Mouse (Mus musculus): ENCODE results near the gene Zfp804a. TPM values are rescaled to one million over a fixed set of nuclear protein-coding genes. Genes with fewer than 3 reads are reported as not detected.

The Zfp804a gene
- 5.6 and 6.5 TPM in 2 replicates for polyA plus RNA-seq (2016; fragmentation: Nextera tagmentation; extraction: Ambion mirVana)

- H3K4me2 ChIP-seq (replicated peaks) = peak within 1 kb of the TSS; percentile 86
- H3K4me3 ChIP-seq = peak within 1 kb of the TSS; percentile 58
- H3K27me3 ChIP-seq = peaks cover 7% of the 10 kb centered on the region; the same call in 1 of the 2 replicates
- WGBS = under 1% methylated on average over 66 of the region's 82 CpGs
- peaks cover 6% of the 10 kb centered on the region for H3K4me1 ChIP-seq
- peak within 1 kb of the TSS; percentile 87 for H3K27ac ChIP-seq
- no peaks in the 10 kb centered on the region for H3K36me3 ChIP-seq
- peak within 1 kb of the TSS; percentile 75 for H3K9ac ChIP-seq
- H3K9me3 ChIP-seq (replicated peaks) = no peaks in the 10 kb centered on the region
- ATAC-seq (ENCODE audit: low FRiP score) = peak; percentile 97
Measured at GRCm38 (mm10) chr2:82053185-82053891, at the start of gene Zfp804a. TSS of gene Zfp804a (plus strand) at chr2:82053222.

DNA sequence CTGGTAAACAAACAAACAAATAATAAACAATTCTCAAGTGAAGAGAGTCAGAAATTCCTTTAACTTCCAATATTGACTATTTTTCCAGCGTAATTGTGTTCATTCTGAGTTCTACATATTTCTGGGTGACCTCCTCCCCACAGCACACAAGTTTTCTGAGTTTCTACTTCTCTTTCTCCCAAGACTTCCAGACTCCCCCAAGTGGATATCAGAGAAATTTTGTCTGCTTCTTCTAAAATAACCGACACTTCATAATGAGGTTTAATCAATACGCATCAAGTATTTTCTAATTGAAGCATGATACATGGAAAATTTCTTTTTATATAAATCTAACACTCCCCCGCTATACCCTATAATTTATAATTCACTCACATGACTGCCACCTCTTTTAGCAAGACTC, 1.4 kb upstream of the Zfp804a start:
- H3K4me1 ChIP-seq = peaks cover 6% of the 10 kb centered on the region
- H3K4me2 ChIP-seq (replicated peaks) = peak overlapping the region; percentile 86
- peaks cover 7% of the 10 kb centered on the region; the same call in 1 of the 2 replicates for H3K27me3 ChIP-seq
- no peak for ATAC-seq (ENCODE audit: low FRiP score)
- WGBS = 72% methylated on average over 4 of the region's 4 CpGs
- no peaks in the 10 kb centered on the region for H3K36me3 ChIP-seq
- no peak overlapping the region for H3K27ac ChIP-seq
- no peaks in the 10 kb centered on the region for H3K9me3 ChIP-seq (replicated peaks)
- H3K4me3 ChIP-seq = no peak overlapping the region
- H3K9ac ChIP-seq = no peak overlapping the region

DNA sequence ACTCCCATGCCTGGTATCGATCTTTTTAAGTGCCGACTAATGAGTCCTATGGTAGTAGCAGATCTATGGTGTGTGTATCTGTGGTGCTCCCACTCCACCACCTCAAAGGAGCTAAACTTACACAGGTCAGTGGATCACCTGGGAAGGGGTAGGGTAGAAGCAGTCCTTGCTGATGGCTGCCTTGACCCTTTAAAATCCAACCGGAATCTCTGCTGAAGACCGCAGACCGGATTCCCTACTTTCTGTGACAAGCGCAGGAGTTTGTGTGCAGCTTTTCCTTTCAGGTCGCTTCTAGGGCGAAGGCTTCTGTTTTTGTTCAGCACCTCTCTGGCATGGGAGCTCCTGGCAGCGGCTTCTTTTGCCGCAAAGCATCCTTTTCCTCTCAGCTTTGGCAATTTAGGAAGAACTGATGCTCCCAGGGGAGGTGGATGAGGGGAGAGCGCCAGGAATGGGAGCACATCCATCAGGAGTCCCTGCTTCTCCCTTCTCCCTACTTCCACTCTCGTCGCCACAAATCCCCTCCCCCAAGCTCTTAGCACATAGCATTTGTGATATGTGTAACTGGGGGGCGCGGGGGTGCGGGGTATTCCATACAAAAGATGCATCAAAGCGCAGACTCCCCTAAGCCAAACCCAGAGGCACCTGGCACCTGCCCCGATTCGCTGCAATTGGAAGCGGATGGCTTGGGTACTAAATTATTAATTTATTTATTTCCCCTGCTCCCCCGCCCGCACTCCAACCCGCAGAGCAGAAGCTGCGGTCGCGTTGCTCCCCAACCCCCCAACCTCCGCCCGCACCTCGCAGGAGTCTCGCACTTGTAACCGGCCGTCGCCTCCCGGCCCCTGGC, 461 bp upstream of the Zfp804a start:
- WGBS = 5% methylated on average over 28 of the region's 34 CpGs
- Histone ChIP-seq H3K36me3 (no peaks in the 10 kb centered on the region), H3K27ac (peak overlapping the region; percentile 87), H3K4me2 (replicated peaks) (peak overlapping the region; percentile 86), H3K9ac (peak overlapping the region; percentile 75), H3K4me3 (peak overlapping the region; percentile 58), H3K9me3 (replicated peaks) (no peaks in the 10 kb centered on the region), H3K4me1 (peaks cover 6% of the 10 kb centered on the region), H3K27me3 (peaks cover 7% of the 10 kb centered on the region; the same call in 1 of the 2 replicates)
- peak; percentile 74 for ATAC-seq (ENCODE audit: low FRiP score)

- peaks cover 6% of the 10 kb centered on the region for H3K4me1 ChIP-seq
- no peaks in the 10 kb centered on the region for H3K36me3 ChIP-seq
- WGBS = 61% methylated on average over 4 of the region's 4 CpGs
- H3K27ac ChIP-seq = no peak overlapping the region
- peaks cover 7% of the 10 kb centered on the region; the same call in 1 of the 2 replicates for H3K27me3 ChIP-seq
- peak overlapping the region; percentile 75; the same call in 1 of the 2 replicates for H3K9ac ChIP-seq
- H3K4me2 ChIP-seq (replicated peaks) = peak overlapping the region; percentile 86
- H3K9me3 ChIP-seq (replicated peaks) = no peaks in the 10 kb centered on the region
- ATAC-seq (ENCODE audit: low FRiP score) = no peak
- peak overlapping the region; percentile 58 for H3K4me3 ChIP-seq
Measured at GRCm38 (mm10) chr2:82054446-82054845, 1.4 kb downstream of the Zfp804a start.

DNA sequence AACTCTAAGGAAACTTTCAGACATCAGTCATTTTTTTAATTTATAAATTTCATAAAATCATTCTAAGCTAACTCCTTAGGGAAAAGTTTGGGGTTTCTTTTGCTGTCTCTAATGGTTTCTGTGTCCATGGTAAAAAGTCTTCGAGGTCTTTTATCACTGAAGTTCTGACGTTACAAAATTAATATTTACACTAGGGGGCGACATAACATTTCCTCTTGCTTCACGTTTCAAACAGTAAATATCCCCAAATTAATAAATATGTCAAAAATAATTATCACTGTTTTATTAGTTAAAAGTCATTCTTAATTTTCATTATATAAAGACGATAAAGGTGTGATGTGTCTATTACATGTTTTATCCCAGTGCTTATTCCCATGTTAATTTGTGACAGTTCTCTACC, 11.6 kb downstream of the Zfp804a start:
- WGBS = 34% methylated on average over 5 of the region's 5 CpGs
- Histone ChIP-seq H3K27ac (no peak overlapping the region), H3K9ac (no peak overlapping the region), H3K4me3 (no peak overlapping the region), H3K36me3 (no peaks in the 10 kb centered on the region), H3K27me3 (no peaks in the 10 kb centered on the region), H3K4me2 (replicated peaks) (no peak overlapping the region), H3K4me1 (no peaks in the 10 kb centered on the region), H3K9me3 (replicated peaks) (no peaks in the 10 kb centered on the region)
- no peak for ATAC-seq (ENCODE audit: low FRiP score)

GRCm38 (mm10) chr2:82067912-82068311, 14.9 kb downstream of the Zfp804a start:
- Histone ChIP-seq H3K4me2 (replicated peaks) (no peak overlapping the region), H3K27me3 (no peaks in the 10 kb centered on the region), H3K9me3 (replicated peaks) (no peaks in the 10 kb centered on the region), H3K4me3 (no peak overlapping the region), H3K36me3 (no peaks in the 10 kb centered on the region), H3K27ac (no peak overlapping the region), H3K4me1 (no peaks in the 10 kb centered on the region), H3K9ac (no peak overlapping the region)
- ATAC-seq (ENCODE audit: low FRiP score) = no peak
- WGBS = 97% methylated on average over 1 of the region's 1 CpGs

DNA sequence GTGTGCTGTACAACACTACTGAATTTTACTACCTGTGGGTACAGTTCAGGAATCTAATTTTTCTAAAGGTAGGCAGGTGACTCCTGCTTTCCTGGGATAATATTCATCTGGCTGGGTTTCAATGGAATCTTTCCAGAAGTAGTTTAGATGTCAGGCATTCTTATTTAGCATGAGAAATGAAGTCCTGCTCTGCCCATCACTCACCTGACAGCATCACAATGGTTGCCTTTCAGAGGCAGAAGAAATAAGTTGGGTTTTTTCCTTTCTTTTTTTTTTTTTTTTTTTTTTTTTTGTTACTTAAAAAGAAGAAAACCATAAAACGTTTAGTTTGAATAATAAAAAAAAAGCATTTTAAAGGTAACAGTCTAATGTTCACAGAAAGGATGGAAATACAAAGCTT, 16.1 kb downstream of the Zfp804a start:
- WGBS = 60% methylated on average over 1 of the region's 1 CpGs
- Histone ChIP-seq H3K36me3 (no peaks in the 10 kb centered on the region), H3K4me2 (replicated peaks) (no peak overlapping the region), H3K9ac (no peak overlapping the region), H3K27me3 (no peaks in the 10 kb centered on the region), H3K4me3 (no peak overlapping the region), H3K27ac (no peak overlapping the region), H3K4me1 (no peaks in the 10 kb centered on the region), H3K9me3 (replicated peaks) (no peaks in the 10 kb centered on the region)
- no peak for ATAC-seq (ENCODE audit: low FRiP score)

- Histone ChIP-seq H3K4me2 (replicated peaks) (no peak overlapping the region), H3K27me3 (no peaks in the 10 kb centered on the region), H3K36me3 (no peaks in the 10 kb centered on the region), H3K27ac (no peak overlapping the region), H3K9me3 (replicated peaks) (no peaks in the 10 kb centered on the region), H3K9ac (no peak overlapping the region), H3K4me3 (no peak overlapping the region), H3K4me1 (no peaks in the 10 kb centered on the region)
- ATAC-seq (ENCODE audit: low FRiP score) = no peak
- WGBS = 87% methylated on average over 3 of the region's 3 CpGs
Measured at GRCm38 (mm10) chr2:82076883-82077282, 23.9 kb downstream of the Zfp804a start.

GRCm38 (mm10) chr2:82078287-82078994, 25.4 kb downstream of the Zfp804a start:
- ATAC-seq (ENCODE audit: low FRiP score) = no peak
- no peak overlapping the region for H3K27ac ChIP-seq
- WGBS = 87% methylated on average over 6 of the region's 6 CpGs

GRCm38 (mm10) chr2:82080678-82081077, 27.7 kb downstream of the Zfp804a start:
- no peak overlapping the region for H3K4me3 ChIP-seq
- ATAC-seq (ENCODE audit: low FRiP score) = no peak
- H3K4me1 ChIP-seq = no peaks in the 10 kb centered on the region
- H3K27ac ChIP-seq = no peak overlapping the region
- H3K4me2 ChIP-seq (replicated peaks) = no peak overlapping the region
- no peaks in the 10 kb centered on the region for H3K9me3 ChIP-seq (replicated peaks)
- no peaks in the 10 kb centered on the region for H3K36me3 ChIP-seq
- 84% methylated on average over 4 of the region's 4 CpGs for WGBS
- H3K9ac ChIP-seq = no peak overlapping the region
- no peaks in the 10 kb centered on the region for H3K27me3 ChIP-seq

More at GRCm38 (mm10) chr2:82078287-82078994, 25.4 kb downstream of the Zfp804a start:
- Histone ChIP-seq H3K36me3 (no peaks in the 10 kb centered on the region), H3K27me3 (no peaks in the 10 kb centered on the region), H3K4me2 (replicated peaks) (no peak overlapping the region), H3K9ac (no peak overlapping the region), H3K4me1 (no peaks in the 10 kb centered on the region), H3K9me3 (replicated peaks) (no peaks in the 10 kb centered on the region), H3K4me3 (no peak overlapping the region)

- no peak overlapping the region for H3K9ac ChIP-seq
- no peaks in the 10 kb centered on the region for H3K9me3 ChIP-seq (replicated peaks)
- no peaks in the 10 kb centered on the region for H3K4me1 ChIP-seq
- 82% methylated on average over 1 of the region's 1 CpGs for WGBS
- H3K36me3 ChIP-seq = no peaks in the 10 kb centered on the region
- no peaks in the 10 kb centered on the region for H3K27me3 ChIP-seq
- ATAC-seq (ENCODE audit: low FRiP score) = no peak
- no peak overlapping the region for H3K4me2 ChIP-seq (replicated peaks)
- no peak overlapping the region for H3K4me3 ChIP-seq
- H3K27ac ChIP-seq = no peak overlapping the region
Measured at GRCm38 (mm10) chr2:82113148-82113547, 60.1 kb downstream of the Zfp804a start.

DNA sequence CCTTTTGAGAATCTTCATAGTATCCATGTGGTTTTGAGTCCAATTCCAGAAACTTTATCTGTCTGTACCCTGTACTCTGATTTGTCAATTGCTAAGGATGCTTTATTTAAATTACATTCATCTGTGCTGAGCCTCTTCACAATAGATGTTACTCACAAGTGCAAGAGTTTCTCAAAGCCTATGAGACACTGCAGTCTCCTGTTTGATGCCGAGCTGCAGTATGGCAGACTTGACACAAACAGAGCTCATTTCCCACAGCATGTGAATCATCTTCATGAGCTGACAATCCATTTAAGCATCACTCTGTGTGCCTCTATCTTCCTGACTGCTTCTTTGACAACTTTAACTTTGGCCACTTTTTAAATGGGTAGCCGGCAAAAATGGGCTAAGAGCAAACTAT, 60.6 kb downstream of the Zfp804a start:
- Histone ChIP-seq H3K4me1 (no peaks in the 10 kb centered on the region), H3K27ac (no peak overlapping the region), H3K36me3 (no peaks in the 10 kb centered on the region), H3K4me3 (no peak overlapping the region), H3K9me3 (replicated peaks) (no peaks in the 10 kb centered on the region), H3K27me3 (no peaks in the 10 kb centered on the region), H3K9ac (no peak overlapping the region), H3K4me2 (replicated peaks) (no peak overlapping the region)
- no peak for ATAC-seq (ENCODE audit: low FRiP score)
- 79% methylated on average over 2 of the region's 2 CpGs for WGBS
